Mouse (Mus musculus): Measurements from ENCODE around the gene Phospho2. TPM values are rescaled to one million over a fixed set of nuclear protein-coding genes. Genes with fewer than 3 reads are reported as not detected.
A peak's percentile ranks its signal among the peaks of the same experiment; 100 is the strongest.
"Not testable (repeated sequence)": the region's sequence is repeated elsewhere in the genome, so short reads cannot be mapped to it uniquely, and the experiment has no call there.

Gene Phospho2
- polyA plus RNA-seq, 1 experiment = 5.8 TPM

DNA sequence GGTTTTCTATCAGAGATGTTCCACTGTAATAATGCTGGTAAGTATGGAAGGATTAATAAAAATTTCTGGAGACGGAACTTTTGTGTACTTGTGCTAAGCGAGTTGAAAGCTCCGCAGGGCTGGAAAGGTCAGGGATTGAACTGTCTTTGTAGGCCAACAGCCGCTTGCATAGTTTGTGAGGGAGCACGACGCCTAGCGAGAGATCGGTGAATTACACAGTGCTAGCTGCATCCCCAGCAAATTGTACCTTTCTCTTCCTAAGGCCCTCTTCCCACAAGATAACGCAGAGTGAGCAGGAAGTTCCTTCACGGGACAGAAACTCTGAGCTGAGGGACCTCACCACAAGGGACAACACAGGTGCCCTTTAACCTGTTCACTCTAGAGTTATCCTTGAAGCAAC is 862 bp downstream of the Phospho2 start:
- Histone ChIP-seq H3K36me3 (replicated peaks; ENCODE audit: low read length) (peaks cover 36% of the 10 kb centered on the region), H3K4me1 (peaks cover 16% of the 10 kb centered on the region; the same call in 1 of the 2 replicates), H3K27me3 (replicated peaks) (no peaks in the 10 kb centered on the region), H3K4me3 (replicated peaks) (peak overlapping the region; percentile 97), H3K9me3 (no peaks in the 10 kb centered on the region)
- TF ChIP-seq GATA1 (IDR thresholded peaks at IDR 0.05; ENCODE audit: borderline replicate concordance, low read length) (no peak), FLI1 (IDR thresholded peaks at IDR 0.05; ENCODE audit: low read length) (no peak)

DNA sequence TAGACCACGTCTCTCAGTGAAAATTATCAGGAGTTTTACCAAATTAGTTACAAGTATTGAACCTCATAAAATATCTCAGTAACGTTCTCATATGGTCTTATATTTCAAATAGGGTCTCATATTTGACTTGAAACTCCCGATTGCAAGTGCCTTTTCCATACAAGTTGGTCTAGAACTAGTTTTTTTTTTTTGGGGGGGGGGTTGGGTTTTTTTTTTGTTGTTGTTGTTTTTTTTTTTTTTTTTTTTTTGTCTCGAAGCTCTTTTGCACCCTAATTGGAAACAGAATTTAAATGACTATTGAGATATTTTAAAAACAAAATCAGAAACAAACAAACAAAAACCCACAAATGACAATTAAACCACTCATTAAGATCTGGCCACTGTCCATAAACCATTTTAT is 1.3 kb downstream of the Phospho2 start:
- peaks cover 40% of the 10 kb centered on the region for H3K36me3 ChIP-seq (replicated peaks; ENCODE audit: low read length)
- H3K4me1 ChIP-seq = peaks cover 16% of the 10 kb centered on the region; the same call in 1 of the 2 replicates
- TF ChIP-seq GATA1 (IDR thresholded peaks at IDR 0.05; ENCODE audit: borderline replicate concordance, low read length) (no peak), FLI1 (IDR thresholded peaks at IDR 0.05; ENCODE audit: low read length) (no peak)
- H3K27me3 ChIP-seq (replicated peaks) = no peaks in the 10 kb centered on the region
- no peak overlapping the region for H3K4me3 ChIP-seq (replicated peaks)
- H3K9me3 ChIP-seq = no peaks in the 10 kb centered on the region

DNA sequence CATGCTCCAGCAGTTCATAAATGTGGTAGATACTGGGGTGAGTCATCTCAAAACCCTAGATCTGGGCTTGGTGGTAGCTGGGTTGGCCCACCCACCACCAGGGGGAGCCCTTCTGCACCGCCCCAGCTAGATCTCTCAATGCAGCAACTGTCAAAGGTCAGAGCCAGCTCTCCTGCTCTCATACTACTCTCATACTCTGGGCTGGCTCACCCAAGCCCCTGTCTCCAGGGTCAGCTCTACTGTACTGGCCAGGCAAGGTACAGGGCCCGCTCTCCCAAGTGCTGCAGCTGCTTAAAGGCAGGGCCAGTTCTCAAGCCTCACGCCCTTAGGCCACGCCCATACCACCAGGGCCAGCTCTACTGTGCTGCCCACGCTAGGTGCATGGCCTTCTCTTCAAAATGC is 13.5 kb downstream of the Phospho2 start:
- peaks cover 5% of the 10 kb centered on the region; the same call in 1 of the 2 replicates for H3K9me3 ChIP-seq
- H3K27me3 ChIP-seq (replicated peaks) = no peaks in the 10 kb centered on the region
- H3K4me3 ChIP-seq (replicated peaks) = peak overlapping the region; percentile 0
- H3K36me3 ChIP-seq (replicated peaks; ENCODE audit: low read length) = no peaks in the 10 kb centered on the region
- peaks cover 12% of the 10 kb centered on the region for H3K4me1 ChIP-seq
- TF ChIP-seq GATA1 (IDR thresholded peaks at IDR 0.05; ENCODE audit: borderline replicate concordance, low read length) (no peak), FLI1 (IDR thresholded peaks at IDR 0.05; ENCODE audit: low read length) (no peak)

DNA sequence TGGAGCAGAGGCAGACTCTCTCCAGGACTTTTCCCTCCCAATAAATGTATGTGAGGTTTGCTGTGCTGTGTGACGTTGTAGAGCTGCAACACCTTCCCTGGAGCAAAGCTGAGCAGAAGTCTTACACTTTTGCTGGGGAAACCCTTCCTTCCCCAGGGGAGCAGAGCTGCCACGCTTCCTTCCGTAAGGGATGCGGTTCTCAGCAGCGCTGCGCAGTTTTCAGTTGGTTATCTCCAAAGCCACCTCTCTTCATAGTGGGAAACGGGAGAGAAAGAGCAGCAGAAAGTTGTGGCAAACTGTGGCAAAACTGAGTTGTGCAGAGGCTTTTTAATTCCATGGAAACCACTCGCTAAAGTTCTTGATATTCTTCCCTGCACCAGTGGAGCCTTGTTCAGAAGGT is 14.3 kb downstream of the Phospho2 start:
- H3K27me3 ChIP-seq (replicated peaks) = no peaks in the 10 kb centered on the region
- H3K4me1 ChIP-seq = peaks cover 12% of the 10 kb centered on the region
- TF ChIP-seq FLI1 (IDR thresholded peaks at IDR 0.05; ENCODE audit: low read length) = no peak
- TF ChIP-seq GATA1 (IDR thresholded peaks at IDR 0.05; ENCODE audit: borderline replicate concordance, low read length) = no peak
- H3K9me3 ChIP-seq = peaks cover 5% of the 10 kb centered on the region; the same call in 1 of the 2 replicates
- H3K36me3 ChIP-seq (replicated peaks; ENCODE audit: low read length) = no peaks in the 10 kb centered on the region
- H3K4me3 ChIP-seq (replicated peaks) = no peak overlapping the region

DNA sequence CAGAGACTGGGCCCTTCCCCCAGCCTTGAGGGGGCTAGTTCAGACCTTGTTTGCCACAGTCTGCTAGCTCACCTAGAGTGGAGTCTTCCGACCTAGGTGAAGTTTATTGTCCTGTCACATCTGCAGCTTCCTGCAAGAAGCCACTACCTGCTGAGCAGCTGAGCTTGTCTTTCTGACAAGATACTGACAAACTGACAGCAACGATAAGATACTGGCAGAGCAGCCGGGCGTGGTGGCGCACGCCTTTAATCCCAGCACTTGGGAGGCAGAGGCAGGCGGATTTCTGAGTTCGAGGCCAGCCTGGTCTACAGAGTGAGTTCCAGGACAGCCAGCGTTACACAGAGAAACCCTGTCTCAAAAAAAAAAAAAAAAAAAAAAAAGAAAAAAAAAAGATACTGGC is 15.2 kb downstream of the Phospho2 start:
- not testable (repeated sequence) for H3K27me3 ChIP-seq (replicated peaks); H3K36me3 ChIP-seq (replicated peaks; ENCODE audit: low read length); H3K4me3 ChIP-seq (replicated peaks); H3K9me3 ChIP-seq
- peaks cover 12% of the 10 kb centered on the region for H3K4me1 ChIP-seq

DNA sequence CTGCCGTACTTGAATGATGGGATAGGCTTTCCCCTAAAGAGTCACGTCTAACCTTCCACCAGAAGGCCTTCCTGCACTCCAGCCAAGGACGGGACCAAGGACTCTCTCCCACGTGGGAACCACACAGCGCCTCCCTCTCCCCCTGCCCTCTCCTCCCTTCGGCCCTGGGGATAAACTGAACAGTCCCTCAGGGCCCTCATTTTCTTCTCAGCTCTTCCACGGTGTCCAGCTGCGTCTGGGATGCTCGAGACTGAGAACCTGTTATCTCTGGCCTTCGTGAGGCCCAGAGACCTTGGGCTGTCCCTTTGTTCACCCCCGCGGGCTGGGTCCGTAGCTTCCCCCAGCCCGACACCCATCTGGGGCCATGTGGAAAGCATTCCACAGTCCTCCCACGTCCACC is 20.7 kb downstream of the Phospho2 start:
- Histone ChIP-seq H3K4me3 (replicated peaks) (no peak overlapping the region), H3K36me3 (replicated peaks; ENCODE audit: low read length) (no peaks in the 10 kb centered on the region), H3K4me1 (peaks cover 4% of the 10 kb centered on the region; the same call in 1 of the 2 replicates), H3K27me3 (replicated peaks) (no peaks in the 10 kb centered on the region), H3K9me3 (no peaks in the 10 kb centered on the region)
- TF ChIP-seq GATA1 (IDR thresholded peaks at IDR 0.05; ENCODE audit: borderline replicate concordance, low read length) (no peak), FLI1 (IDR thresholded peaks at IDR 0.05; ENCODE audit: low read length) (no peak)

DNA sequence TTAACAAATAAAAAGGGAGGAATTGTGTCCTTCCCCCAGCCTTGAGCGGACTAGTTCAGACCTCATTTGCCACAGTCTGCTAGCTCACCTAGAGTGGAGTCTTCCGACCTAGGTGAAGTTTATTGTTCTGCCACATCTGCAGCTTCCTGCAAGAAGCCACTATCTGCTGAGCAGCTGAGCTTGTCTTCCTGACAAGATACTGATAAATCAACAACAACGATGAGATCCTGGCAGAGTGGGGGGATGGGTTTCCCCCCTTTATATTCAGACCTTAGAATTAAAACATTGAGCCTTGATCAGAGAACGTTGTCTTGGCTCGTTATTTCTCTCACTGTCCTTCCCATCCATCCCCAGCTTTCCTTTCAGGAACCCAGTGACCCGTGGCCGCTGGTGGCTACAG is 21.9 kb downstream of the Phospho2 start:
- H3K9me3 ChIP-seq; H3K4me3 ChIP-seq (replicated peaks); H3K4me1 ChIP-seq; H3K36me3 ChIP-seq (replicated peaks; ENCODE audit: low read length); H3K27me3 ChIP-seq (replicated peaks): not testable (repeated sequence)

DNA sequence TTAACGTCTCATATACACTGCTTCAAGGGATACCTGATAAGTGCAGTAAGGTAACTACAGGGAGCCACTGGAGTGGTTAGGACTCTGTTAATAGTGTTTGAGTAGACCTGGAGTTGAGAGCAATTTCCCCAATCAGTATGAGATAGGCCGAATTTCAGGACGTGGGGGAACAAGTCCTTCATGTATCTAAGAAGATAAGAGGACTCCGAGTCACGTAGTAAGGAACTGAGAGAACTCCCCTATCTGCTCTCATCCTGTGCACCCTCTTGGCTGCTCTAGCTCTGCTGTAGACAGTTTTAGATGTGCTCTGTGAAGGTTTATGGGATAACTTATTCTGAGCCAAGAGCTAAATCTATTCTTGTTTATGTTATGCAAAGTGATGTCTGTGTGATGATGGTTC is 27.2 kb downstream of the Phospho2 start:
- peak overlapping the region; percentile 4 for H3K4me3 ChIP-seq (replicated peaks)
- no peak for TF ChIP-seq FLI1 (IDR thresholded peaks at IDR 0.05; ENCODE audit: low read length)
- TF ChIP-seq GATA1 (IDR thresholded peaks at IDR 0.05; ENCODE audit: borderline replicate concordance, low read length) = no peak
- no peaks in the 10 kb centered on the region for H3K27me3 ChIP-seq (replicated peaks)
- no peaks in the 10 kb centered on the region for H3K36me3 ChIP-seq (replicated peaks; ENCODE audit: low read length)
- H3K9me3 ChIP-seq = no peaks in the 10 kb centered on the region
- peaks cover 26% of the 10 kb centered on the region for H3K4me1 ChIP-seq

DNA sequence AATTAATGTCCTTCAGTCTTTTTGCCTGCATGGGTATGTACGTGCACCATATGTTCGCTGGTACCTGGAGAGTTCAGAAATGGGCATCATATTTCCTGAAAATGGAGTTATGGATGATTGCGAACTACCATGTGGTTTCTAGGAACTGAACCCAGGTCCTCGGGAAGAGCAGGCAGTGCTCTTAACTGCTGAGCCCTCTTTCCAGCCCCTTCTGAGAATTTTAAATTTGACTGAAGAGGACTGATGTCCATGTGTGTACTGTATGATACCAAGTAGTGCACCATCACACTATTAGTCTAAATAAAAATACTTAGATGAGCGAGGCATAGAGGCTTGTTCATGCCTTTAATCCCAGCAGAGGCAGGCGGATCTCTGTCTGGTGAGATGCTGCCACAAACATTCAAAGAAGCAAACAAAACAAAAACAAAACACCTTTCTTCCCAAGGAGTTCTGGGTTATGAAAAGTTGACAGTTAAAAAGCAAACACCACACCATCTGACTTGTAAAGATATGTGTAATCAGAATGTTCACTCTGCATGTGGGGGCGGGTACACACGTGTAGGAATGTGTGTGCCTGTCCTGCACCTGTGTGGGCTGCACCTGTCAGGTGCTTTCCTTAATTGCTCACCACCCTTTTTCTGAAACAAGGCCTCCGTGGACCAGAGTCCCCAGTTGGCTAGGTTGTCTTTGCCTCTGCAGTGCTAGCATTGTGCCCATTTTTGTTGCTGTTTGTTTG is 29.1 kb downstream of the Phospho2 start:
- no peaks in the 10 kb centered on the region for H3K36me3 ChIP-seq (replicated peaks; ENCODE audit: low read length)
- H3K9me3 ChIP-seq = no peaks in the 10 kb centered on the region
- TF ChIP-seq FLI1 (IDR thresholded peaks at IDR 0.05; ENCODE audit: low read length) = no peak
- TF ChIP-seq GATA1 (IDR thresholded peaks at IDR 0.05; ENCODE audit: borderline replicate concordance, low read length) = no peak
- H3K27me3 ChIP-seq (replicated peaks) = no peaks in the 10 kb centered on the region
- no peak overlapping the region for H3K4me3 ChIP-seq (replicated peaks)
- H3K4me1 ChIP-seq = peaks cover 41% of the 10 kb centered on the region

DNA sequence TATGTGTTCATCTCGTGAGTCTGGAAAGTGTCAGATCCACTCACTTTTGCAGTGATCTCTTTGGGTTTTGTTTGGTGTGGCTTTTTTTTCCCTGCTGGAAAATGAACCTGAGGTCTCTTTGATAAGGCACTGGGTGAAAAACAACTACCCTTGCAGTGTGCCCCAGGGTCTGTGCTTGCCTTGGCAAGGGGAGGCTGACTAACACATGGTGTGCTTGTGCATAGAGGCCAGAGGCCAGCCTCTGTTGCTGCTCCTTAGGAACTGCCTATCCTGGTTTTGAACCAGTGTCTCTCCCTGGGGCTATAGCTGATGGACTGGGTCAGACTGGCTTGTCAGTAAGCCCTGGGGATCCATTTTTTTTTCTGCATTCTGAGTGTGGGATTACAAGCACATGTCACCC is 30.8 kb downstream of the Phospho2 start:
- no peaks in the 10 kb centered on the region for H3K9me3 ChIP-seq
- TF ChIP-seq FLI1 (IDR thresholded peaks at IDR 0.05; ENCODE audit: low read length) (no peak), GATA1 (IDR thresholded peaks at IDR 0.05; ENCODE audit: borderline replicate concordance, low read length) (no peak)
- H3K36me3 ChIP-seq (replicated peaks; ENCODE audit: low read length) = peaks cover 7% of the 10 kb centered on the region
- peaks cover 51% of the 10 kb centered on the region for H3K4me1 ChIP-seq
- H3K4me3 ChIP-seq (replicated peaks) = no peak overlapping the region
- H3K27me3 ChIP-seq (replicated peaks) = no peaks in the 10 kb centered on the region

DNA sequence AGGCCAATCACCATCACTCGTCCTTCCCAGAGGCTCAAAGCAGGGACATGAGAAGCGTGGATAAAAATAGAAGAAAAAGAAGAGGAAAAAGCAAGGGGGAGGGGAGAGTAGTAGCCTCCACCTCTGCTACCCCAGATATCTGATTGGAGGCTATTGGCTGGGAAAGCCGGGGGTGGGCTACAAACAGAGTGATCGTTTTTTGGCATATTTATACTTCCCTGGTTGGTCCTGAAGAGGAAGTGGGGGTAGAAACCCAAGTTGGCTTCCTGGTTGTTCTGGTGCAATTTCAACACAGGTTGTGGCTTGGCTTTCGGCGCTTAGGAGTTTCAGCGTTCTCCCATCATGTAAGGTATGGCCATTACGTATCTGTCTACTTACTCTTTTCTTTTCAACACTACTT is 32.3 kb downstream of the Phospho2 start, which contains the start of gene Klhl23:
TSS of gene Klhl23 (plus strand) at position 234 of the 400 bp plus-strand sequence.
- peaks cover 49% of the 10 kb centered on the region for H3K4me1 ChIP-seq
- TF ChIP-seq FLI1 (IDR thresholded peaks at IDR 0.05; ENCODE audit: low read length) (no peak), GATA1 (IDR thresholded peaks at IDR 0.05; ENCODE audit: borderline replicate concordance, low read length) (no peak)

More for the DNA sequence above, 32.3 kb downstream of the Phospho2 start, which contains the start of gene Klhl23:
- peak within 1 kb of the TSS; percentile 92 for H3K4me3 ChIP-seq (replicated peaks)
- H3K27me3 ChIP-seq (replicated peaks) = no peaks in the 10 kb centered on the region
- H3K36me3 ChIP-seq (replicated peaks; ENCODE audit: low read length) = peaks cover 17% of the 10 kb centered on the region
- H3K9me3 ChIP-seq = no peaks in the 10 kb centered on the region
